Mouse (Mus musculus): Measurements from ENCODE around the gene Vipr1. TPM values are rescaled to one million over a fixed set of nuclear protein-coding genes. Genes with fewer than 3 reads are reported as not detected.

Gene Vipr1
- polyA plus RNA-seq, 1 experiment from 2014 or later: 0.63 TPM

DNA sequence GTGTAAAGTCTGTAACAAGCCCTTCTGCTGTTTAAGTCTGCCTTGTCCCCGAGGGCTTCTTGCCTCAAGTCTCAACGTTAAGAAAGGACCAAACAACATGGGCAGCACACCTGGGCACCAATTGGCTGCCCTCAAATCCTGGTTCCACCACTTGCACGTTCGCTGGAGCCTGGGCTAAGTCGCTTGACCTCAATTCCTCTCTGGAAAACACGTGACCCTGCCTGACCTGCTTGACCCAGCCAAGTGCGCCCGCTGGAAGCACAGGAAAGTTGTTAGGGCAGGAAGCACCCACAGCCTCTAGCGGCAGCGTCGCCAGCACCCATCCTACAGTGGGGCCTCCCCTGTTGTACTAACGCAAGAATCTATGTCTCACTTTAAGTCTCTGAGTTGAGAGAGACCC, 52.2 kb downstream of the Vipr1 start:
- WGBS: 76% methylated on average over 12 of the region's 12 CpGs
- Histone ChIP-seq H3K4me1 (peaks cover 10% of the 10 kb centered on the region; the same call in 1 of the 2 replicates), H3K9me3 (no peaks in the 10 kb centered on the region), H3K4me3 (no peak overlapping the region), H3K27ac (no peak overlapping the region), H3K27me3 (ENCODE audit: insufficient read depth, poor library complexity, severe bottlenecking) (no peaks in the 10 kb centered on the region), H3K36me3 (peaks cover 38% of the 10 kb centered on the region)
- no peak for DNase-seq (ENCODE audit: low spot score)

- Histone ChIP-seq H3K4me3 (no peak overlapping the region), H3K27me3 (ENCODE audit: insufficient read depth, poor library complexity, severe bottlenecking) (no peaks in the 10 kb centered on the region), H3K4me1 (peaks cover 10% of the 10 kb centered on the region; the same call in 1 of the 2 replicates), H3K36me3 (peaks cover 25% of the 10 kb centered on the region), H3K27ac (no peak overlapping the region), H3K9me3 (no peaks in the 10 kb centered on the region)
- 94% methylated on average over 9 of the region's 9 CpGs for WGBS
- DNase-seq (ENCODE audit: low spot score): no peak
Observed at GRCm38 (mm10) chr9:121696626-121697025, 54.1 kb downstream of the Vipr1 start.

DNA sequence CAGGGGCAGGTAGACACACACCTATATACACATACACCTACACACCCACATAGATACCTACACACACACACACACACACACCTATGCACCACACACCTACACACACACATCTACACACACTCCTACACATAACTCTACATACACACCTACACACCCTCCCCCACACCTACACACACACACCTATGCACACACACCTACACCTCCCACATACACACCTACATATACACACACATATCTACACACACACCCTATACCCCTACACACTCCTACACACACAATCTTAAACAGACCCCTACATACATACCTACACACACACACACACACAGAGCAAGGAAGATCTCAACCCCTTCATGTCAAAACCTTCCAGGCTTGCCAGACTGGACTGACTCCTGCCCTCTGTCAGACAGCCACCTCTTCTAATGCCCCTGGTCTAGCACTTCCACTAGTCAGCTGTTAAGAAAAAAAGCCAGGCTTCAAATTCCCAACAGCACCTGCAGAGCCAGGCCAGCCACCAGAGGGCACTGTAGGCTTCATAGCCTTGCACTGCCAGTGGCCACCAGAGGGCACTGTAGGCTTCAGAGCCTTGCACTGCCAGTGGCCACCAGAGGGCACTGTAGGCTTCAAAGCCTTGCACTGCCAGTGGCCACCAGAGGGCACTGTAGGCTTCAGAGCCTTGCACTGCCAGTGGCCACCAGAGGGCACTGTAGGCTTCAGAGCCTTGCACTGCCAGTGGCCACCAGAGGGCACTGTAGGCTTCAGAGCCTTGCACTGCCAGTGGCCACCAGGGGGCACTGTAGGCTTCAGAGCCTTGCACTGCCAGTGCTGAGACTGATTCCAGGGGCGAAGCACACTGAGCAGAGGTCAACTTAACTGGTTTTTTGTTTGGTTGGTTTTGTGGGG, 54.9 kb downstream of the Vipr1 start:
- Histone ChIP-seq H3K9me3 (no peaks in the 10 kb centered on the region), H3K36me3 (peaks cover 24% of the 10 kb centered on the region)

GRCm38 (mm10) chr9:121704261-121704645, 61.7 kb downstream of the Vipr1 start:
- H3K27ac ChIP-seq: peak overlapping the region; percentile 93
- WGBS: 44% methylated on average over 11 of the region's 11 CpGs

More for the DNA sequence above, 54.9 kb downstream of the Vipr1 start:
- Histone ChIP-seq H3K27ac (no peak overlapping the region), H3K4me1 (peaks cover 10% of the 10 kb centered on the region; the same call in 1 of the 2 replicates), H3K27me3 (ENCODE audit: insufficient read depth, poor library complexity, severe bottlenecking) (no peaks in the 10 kb centered on the region), H3K4me3 (no peak overlapping the region)
- WGBS: 95% methylated on average over 1 of the region's 1 CpGs
- no peak for DNase-seq (ENCODE audit: low spot score)

GRCm38 (mm10) chr9:121704646-121705625, 62.4 kb downstream of the Vipr1 start, which contains the start of gene Sec22c:
Gene Sec22c, minus strand, starts transcription at chr9:121705490.
- 1% methylated on average over 69 of the region's 69 CpGs for WGBS
- peak within 1 kb of the TSS; percentile 87 for H3K4me3 ChIP-seq
- no peaks in the 10 kb centered on the region for H3K9me3 ChIP-seq
- no peaks in the 10 kb centered on the region; the same call in 1 of the 2 replicates for H3K27me3 ChIP-seq (ENCODE audit: insufficient read depth, poor library complexity, severe bottlenecking)
- peak; percentile 97 for DNase-seq (ENCODE audit: low spot score)
- H3K27ac ChIP-seq: peak within 1 kb of the TSS; percentile 93
- peaks cover 36% of the 10 kb centered on the region for H3K4me1 ChIP-seq
- no peaks in the 10 kb centered on the region for H3K36me3 ChIP-seq

More at GRCm38 (mm10) chr9:121704261-121704645, 61.7 kb downstream of the Vipr1 start:
- H3K36me3 ChIP-seq: peaks cover 5% of the 10 kb centered on the region
- H3K4me1 ChIP-seq: peaks cover 31% of the 10 kb centered on the region
- no peak for DNase-seq (ENCODE audit: low spot score)
- H3K27me3 ChIP-seq (ENCODE audit: insufficient read depth, poor library complexity, severe bottlenecking): no peaks in the 10 kb centered on the region; the same call in 1 of the 2 replicates
- H3K9me3 ChIP-seq: no peaks in the 10 kb centered on the region
- peak overlapping the region; percentile 87 for H3K4me3 ChIP-seq

DNA sequence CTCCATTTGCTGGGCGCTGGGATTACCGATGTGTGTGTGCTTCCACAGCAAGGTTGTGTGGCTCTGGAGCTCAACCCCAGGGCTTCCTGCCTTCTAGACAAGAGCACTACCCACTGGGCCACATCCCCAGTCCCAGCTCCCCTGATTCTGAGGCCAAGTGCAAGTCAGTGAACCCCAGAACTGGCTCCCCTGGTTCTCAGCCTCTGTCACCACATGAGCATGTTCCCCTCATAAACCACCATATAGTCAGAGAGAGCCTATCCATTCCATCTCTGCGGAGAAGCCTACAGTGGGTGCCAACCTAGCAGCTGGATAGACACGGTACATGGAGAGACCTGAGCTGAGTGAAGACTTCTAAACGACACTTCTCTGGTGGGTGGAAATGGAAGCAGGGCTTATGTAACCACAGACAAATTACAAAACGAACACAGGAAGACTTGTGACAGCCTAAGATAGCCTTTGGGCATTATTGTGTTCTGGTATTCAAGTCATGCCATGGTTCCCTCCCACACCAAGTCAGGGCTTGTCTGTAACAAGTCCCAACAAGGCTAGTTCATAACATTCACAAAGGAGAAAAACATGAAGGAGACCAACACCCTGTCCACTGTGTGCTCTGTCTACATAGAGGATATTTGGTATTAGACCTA, 63.6 kb downstream of the Vipr1 start:
- Histone ChIP-seq H3K27ac (peak overlapping the region; percentile 93; the same call in 1 of the 2 replicates), H3K27me3 (ENCODE audit: insufficient read depth, poor library complexity, severe bottlenecking) (no peaks in the 10 kb centered on the region; the same call in 1 of the 2 replicates), H3K4me1 (peaks cover 39% of the 10 kb centered on the region), H3K36me3 (no peaks in the 10 kb centered on the region), H3K9me3 (no peaks in the 10 kb centered on the region), H3K4me3 (no peak overlapping the region)
- no peak for DNase-seq (ENCODE audit: low spot score)
- WGBS: 71% methylated on average over 6 of the region's 6 CpGs

DNA sequence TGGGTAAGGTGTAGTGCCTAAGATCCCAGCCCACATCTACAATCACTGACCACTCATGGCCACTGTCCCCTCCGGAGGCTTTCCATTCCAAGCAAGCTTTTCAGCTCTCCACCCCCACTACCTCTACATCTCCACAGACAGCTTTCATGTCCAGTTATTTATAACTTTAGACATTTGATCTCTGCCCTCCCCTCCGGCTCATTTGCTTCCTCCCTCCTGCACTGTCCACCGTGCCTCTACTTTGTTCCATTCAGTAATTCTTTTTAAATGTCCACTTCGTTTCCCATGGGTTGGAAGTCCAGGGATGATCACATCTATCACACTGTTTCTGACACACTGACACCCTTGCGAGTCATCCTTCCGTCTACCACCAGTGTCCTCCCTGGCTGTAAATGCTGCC, 65.3 kb downstream of the Vipr1 start:
- Histone ChIP-seq H3K4me3 (no peak overlapping the region), H3K27ac (no peak overlapping the region), H3K9me3 (no peaks in the 10 kb centered on the region), H3K36me3 (peaks cover 8% of the 10 kb centered on the region), H3K4me1 (peaks cover 50% of the 10 kb centered on the region), H3K27me3 (ENCODE audit: insufficient read depth, poor library complexity, severe bottlenecking) (no peaks in the 10 kb centered on the region; the same call in 1 of the 2 replicates)
- DNase-seq (ENCODE audit: low spot score): no peak
- 55% methylated on average over 6 of the region's 6 CpGs for WGBS

- Histone ChIP-seq H3K4me1 (peaks cover 49% of the 10 kb centered on the region), H3K36me3 (peaks cover 18% of the 10 kb centered on the region), H3K27ac (no peak overlapping the region), H3K27me3 (ENCODE audit: insufficient read depth, poor library complexity, severe bottlenecking) (no peaks in the 10 kb centered on the region; the same call in 1 of the 2 replicates), H3K4me3 (no peak overlapping the region), H3K9me3 (no peaks in the 10 kb centered on the region)
- no peak for DNase-seq (ENCODE audit: low spot score)
- WGBS: 64% methylated on average over 7 of the region's 7 CpGs
Observed at GRCm38 (mm10) chr9:121708506-121709486, 66.3 kb downstream of the Vipr1 start.

DNA sequence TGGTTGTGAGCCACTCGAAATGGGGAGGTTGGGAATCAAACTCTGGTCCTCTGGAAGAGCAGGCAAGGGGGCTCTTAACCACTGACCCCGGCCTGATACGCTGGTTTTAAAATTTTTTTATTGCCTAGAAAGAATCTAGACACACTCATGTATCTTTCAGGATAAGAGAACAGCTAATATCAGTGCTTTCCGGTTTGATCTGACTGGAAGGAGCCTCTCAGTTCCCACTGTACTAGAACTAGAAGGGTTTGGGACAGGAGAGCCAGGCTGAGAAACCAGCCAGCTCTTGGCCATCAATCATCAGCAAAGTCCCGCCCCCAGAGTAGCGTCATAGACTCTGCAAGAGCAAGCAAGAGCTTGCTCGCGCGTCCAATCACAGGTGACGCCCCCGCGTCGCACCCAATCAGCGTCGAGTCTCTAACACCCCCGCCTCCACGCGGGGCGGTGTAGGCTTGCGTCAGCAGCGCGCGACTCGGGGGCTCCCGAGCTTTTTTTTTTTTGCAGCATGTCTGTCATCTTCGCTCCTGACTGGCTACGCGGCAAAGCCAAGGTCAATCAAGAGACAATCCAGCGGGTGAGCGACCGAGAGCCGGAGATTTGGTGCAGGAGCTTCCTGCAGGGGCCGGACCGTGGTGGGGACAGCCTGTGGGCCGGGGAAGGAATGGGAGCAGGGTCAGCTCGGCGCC, 67.5 kb downstream of the Vipr1 start, which contains the start of gene Ss18l2:
TSS of gene Ss18l2 (plus strand) at position 432 of the 686 bp plus-strand sequence.
- Histone ChIP-seq H3K9me3 (no peaks in the 10 kb centered on the region), H3K36me3 (peaks cover 19% of the 10 kb centered on the region), H3K4me3 (peak within 1 kb of the TSS; percentile 86), H3K4me1 (peaks cover 37% of the 10 kb centered on the region), H3K27me3 (ENCODE audit: insufficient read depth, poor library complexity, severe bottlenecking) (no peaks in the 10 kb centered on the region; the same call in 1 of the 2 replicates), H3K27ac (peak within 1 kb of the TSS; percentile 95)
- WGBS: 5% methylated on average over 37 of the region's 37 CpGs
- DNase-seq (ENCODE audit: low spot score): peak; percentile 99

GRCm38 (mm10) chr9:121710584-121710975, 68.1 kb downstream of the Vipr1 start:
- WGBS: under 1% methylated on average over 18 of the region's 18 CpGs
- DNase-seq (ENCODE audit: low spot score): no peak
- peaks cover 32% of the 10 kb centered on the region for H3K4me1 ChIP-seq

DNA sequence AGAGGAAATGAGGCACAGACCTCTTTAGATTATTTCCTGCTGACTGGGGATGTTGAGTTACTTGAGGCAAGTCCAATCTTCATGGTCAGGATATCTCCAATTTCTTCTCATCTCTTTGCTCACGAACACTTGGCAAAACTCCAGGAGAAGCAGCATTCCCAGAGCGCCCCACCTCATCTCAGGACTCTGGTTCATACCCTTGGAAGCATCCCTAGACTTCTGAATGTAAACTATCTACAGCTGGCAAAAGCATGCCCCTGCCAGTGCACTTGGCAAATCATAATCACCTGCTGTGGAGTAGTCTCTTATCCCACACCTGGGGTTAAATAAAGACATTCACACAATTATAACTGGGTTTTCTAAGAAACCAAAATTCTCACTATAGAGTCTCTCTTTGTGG, 74.5 kb downstream of the Vipr1 start:
- H3K4me1 ChIP-seq: peaks cover 17% of the 10 kb centered on the region; the same call in 1 of the 2 replicates
- H3K27ac ChIP-seq: no peak overlapping the region
- H3K4me3 ChIP-seq: no peak overlapping the region
- H3K27me3 ChIP-seq (ENCODE audit: insufficient read depth, poor library complexity, severe bottlenecking): no peaks in the 10 kb centered on the region
- 77% methylated on average over 2 of the region's 2 CpGs for WGBS
- DNase-seq (ENCODE audit: low spot score): no peak
- 0 out of 2 replicates have a peak, but pooled peaks cover 2% of the 10 kb centered on the region for H3K9me3 ChIP-seq
- peaks cover 31% of the 10 kb centered on the region for H3K36me3 ChIP-seq

More at GRCm38 (mm10) chr9:121710584-121710975, 68.1 kb downstream of the Vipr1 start:
- H3K9me3 ChIP-seq: no peaks in the 10 kb centered on the region
- no peaks in the 10 kb centered on the region; the same call in 1 of the 2 replicates for H3K27me3 ChIP-seq (ENCODE audit: insufficient read depth, poor library complexity, severe bottlenecking)
- peak overlapping the region; percentile 95 for H3K27ac ChIP-seq
- peaks cover 19% of the 10 kb centered on the region for H3K36me3 ChIP-seq
- H3K4me3 ChIP-seq: peak overlapping the region; percentile 86
